Mouse (Mus musculus) layer of hippocampus, adult 18-20 months (tissue): ENCODE data around the gene Gm21188. TPM values are rescaled to one million over a fixed set of nuclear protein-coding genes. Genes with fewer than 3 reads are reported as not detected.
"Not testable (repeated sequence)": the region's sequence is repeated elsewhere in the genome, so short reads cannot be mapped to it uniquely, and the experiment has no call there.

Experiments
- DNase-seq, 2 experiments: peaks; one replicate each; pipeline ENCODE4 v3.0.0; 2022; ENCODE audit warnings: low spot score in 2 of 2
- long read RNA-seq: library from polyadenylated mRNA; stranded (forward); transcript quantifications from one replicate; pipeline ENCODE4 v2.0.0, GENCODE M21; 2021
- total RNA-seq, 2 experiments: library from RNA; stranded (reverse); gene quantifications; 2 replicates each; pipeline ENCODE4 v1.2.3; 2021

Gene Gm21188
- under 1 TPM in 1 of 2 experiments, not detected in 1; 0.40 TPM for total RNA-seq
- long read RNA-seq, partial matches to known transcripts, result 0 of 1 reads
- long read RNA-seq, other reads (novel, unspliced or antisense), result 1 of 1 reads

DNA sequence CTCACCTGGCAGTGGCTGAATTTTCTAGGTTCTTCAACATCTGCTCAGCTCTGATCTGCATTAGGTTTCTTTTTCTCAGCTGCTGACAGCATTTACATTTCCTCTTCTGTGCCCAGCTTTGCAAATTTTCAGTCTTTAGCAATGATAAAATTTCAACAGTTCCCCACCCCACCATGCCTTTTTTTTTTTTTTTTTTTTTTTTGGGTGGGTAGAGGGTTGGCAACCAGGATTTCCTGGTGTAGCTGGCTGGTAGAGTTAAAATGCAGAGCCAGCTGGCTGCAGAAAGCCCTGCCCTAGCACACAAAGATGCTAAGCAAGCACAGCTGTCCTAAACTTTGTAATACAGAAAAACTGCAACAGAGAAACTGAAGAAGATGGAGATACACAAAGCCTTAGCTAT is at the start of gene Gm21188:
Gene Gm21188, minus strand, starts transcription at position 110 of the 400 bp plus-strand sequence.
- DNase-seq, result not testable (repeated sequence)

DNA sequence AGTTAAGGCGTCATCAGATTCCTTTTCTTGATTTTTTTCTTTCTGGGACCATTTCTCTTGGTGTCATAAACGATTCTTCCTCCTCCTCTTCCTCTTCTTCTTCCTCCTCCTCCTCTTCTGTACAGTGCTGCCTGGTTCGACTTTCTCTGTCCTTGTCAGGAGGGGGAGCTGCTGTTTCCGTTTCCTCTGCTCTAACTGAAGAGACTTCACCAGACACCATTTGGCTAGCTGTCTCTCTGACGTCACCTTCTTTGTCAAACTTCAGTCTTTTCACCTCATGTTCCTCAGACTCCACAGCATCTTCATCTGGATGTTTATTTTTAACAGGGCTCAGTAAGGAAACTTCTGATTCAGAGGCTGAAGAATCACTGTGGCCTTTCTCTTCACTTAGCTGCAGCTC is 47.3 kb upstream of the Gm21188 start:
- not testable (repeated sequence) for DNase-seq

DNA sequence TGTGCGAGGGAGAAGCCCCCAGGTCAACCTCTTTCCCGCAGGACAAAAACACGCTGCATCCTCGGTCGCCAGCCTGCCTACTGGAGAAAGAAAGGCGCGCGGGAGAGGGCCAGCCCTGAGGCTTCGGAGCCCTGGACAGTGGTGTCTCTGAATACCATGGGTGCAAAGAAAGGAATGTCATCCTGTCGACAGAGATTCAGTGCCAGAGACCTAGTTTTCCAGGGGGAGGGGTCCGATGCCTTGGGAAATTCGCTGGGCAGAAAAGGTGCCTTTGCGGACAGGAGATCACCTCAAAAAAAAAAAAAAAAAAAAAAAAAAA is 44.9 kb upstream of the Gm21188 start:
- not testable (repeated sequence) for DNase-seq

GRCm38 (mm10) chr13:120096241-120096937 is 44.4 kb upstream of the Gm21188 start:
- DNase-seq, result not testable (repeated sequence)

GRCm38 (mm10) chr13:120092950-120093349 is 41.0 kb upstream of the Gm21188 start:
- not testable (repeated sequence) for DNase-seq

DNA sequence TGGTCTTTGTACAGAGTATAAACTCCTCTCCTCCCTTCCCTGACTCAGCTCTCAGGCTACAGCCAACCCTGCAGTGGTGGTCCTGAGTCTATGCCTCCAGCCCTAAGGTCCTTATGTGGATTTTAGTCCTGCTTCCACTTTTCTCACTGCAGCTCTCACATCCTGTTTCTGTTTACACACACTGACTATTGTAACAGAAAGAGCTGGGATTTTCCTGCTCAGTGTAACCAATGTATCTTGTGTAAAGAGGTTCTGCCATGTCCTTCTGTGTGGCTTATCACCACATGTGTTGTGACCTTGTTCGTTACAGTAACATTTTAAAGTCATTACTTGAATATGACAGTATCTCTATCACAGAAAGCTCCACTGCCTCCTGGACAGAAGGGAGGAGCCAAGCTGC is 27.6 kb upstream of the Gm21188 start:
- DNase-seq, result not testable (repeated sequence)

DNA sequence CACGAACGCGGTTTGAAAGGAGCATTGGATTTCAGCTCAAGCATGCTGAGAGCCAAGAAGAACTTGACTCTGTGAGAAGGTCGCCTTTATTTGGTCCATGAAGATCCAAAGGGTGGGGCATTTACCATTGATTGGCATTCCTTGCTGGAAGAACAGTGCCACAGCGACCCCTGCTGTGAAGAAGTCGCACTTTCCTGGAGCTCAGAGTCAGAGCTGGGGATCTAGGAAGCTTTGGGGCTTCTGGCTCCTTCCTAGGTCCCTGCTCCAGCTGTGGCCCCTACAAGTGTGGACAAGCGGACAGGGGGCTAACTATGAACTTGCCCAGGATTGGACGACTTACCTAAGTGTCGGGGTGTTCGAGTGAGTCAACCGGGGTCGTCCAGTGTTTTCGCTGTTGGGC is 18.9 kb upstream of the Gm21188 start:
- DNase-seq, result not testable (repeated sequence)

- not testable (repeated sequence) for DNase-seq
Observed at GRCm38 (mm10) chr13:120070012-120070598, 18.1 kb upstream of the Gm21188 start.

DNA sequence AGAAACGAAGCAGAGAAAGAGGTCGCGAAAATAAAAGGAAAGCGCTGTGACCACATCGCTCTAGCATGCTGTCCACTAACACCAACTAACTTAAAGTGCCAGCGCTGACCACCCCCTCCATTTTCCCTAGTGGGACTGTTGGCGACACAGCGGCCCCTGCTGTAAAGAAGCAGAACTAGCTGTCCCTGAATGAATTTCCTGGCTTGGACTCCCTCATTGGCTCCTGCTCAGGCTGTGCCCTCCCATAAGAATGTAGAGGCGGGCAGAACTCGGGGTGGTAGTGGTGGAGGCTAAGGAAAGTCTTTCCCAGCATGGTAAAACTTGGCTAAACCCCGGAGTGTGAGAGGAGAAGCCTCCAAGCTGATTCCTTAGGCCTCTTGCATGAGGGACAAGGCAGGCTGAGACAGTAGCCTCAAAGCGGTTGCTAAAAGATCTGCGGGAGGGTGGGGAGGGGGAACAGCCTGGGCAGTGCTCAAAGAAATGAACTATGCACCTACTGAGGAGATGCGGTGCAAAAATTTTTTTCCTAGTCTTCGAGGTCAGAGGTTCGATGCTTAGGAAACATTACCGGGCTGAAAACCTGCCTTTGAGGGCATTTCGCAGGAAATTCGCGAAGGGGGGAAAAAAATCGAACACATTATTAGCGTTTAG is 11.6 kb upstream of the Gm21188 start:
- DNase-seq, result not testable (repeated sequence)

DNA sequence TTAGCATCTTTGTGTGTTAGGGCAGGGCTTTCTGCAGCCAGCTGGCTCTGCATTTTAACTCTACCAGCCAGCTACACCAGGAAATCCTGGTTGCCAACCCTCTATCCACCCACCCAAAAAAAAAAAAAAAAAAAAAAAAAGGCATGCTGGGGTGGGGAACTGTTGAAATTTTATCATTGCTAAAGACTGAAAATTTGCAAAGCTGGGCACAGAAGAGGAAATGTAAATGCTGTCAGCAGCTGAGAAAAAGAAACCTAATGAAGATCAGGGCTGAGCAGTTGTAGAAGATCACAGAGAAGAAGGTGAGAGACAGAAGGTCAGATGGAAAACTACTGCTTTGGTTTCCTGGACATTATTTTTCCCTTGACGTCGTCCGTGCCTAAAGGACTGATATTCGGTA is 10.9 kb upstream of the Gm21188 start:
- not testable (repeated sequence) for DNase-seq

GRCm38 (mm10) chr13:120048608-120049007 is 3.4 kb downstream of the Gm21188 start:
- not testable (repeated sequence) for DNase-seq

- DNase-seq, result not testable (repeated sequence)
Observed at GRCm38 (mm10) chr13:120048186-120048585, 3.8 kb downstream of the Gm21188 start.

GRCm38 (mm10) chr13:120046422-120047209 is 5.4 kb downstream of the Gm21188 start:
- not testable (repeated sequence) for DNase-seq

DNA sequence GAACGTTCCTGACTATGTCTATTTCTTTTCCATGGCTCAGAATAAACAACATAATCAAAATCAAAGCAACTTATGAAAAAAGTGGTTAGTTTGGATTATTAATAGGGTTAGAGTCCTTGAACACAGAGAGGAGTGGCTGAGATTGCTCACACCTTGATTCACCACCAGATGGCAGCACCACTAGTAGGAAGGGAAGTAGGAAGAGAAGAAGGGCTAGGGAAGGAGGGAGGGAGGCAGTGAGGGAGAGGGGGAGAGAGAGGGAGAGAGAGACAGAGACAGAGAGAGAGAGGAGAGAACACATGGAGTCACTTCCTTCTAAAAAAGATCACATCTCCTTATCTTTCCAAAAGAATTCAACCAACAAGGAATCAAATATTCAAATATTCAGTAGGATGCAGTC is 10.8 kb downstream of the Gm21188 start:
- not testable (repeated sequence) for DNase-seq

- DNase-seq, result not testable (repeated sequence)
Observed at GRCm38 (mm10) chr13:120037881-120038280, 14.1 kb downstream of the Gm21188 start.

DNA sequence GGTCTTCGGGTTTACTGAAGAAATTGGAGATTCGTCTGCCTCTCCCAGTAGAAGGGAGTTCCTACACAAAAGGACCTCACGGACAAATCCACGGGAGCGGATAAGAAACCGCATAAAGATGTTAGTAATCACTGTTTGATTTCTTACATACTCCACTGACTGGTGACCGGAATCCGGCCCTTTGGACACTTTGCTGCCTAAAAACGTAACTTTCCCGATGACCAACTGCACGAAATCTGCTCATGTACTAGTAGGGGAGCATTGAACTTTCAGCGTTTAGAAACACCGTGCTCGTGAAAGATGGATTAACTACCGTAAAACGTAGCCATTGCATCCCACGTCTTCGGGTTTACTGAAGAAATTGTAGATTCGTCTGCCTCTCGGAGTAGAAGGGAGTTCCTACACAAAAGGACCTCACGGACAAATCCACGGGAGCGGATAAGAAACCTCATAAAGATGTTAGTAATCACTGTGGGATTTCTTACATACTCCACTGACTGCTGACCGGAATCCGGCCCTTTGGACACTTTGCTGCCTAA is 15.3 kb downstream of the Gm21188 start:
- DNase-seq, result not testable (repeated sequence)

DNA sequence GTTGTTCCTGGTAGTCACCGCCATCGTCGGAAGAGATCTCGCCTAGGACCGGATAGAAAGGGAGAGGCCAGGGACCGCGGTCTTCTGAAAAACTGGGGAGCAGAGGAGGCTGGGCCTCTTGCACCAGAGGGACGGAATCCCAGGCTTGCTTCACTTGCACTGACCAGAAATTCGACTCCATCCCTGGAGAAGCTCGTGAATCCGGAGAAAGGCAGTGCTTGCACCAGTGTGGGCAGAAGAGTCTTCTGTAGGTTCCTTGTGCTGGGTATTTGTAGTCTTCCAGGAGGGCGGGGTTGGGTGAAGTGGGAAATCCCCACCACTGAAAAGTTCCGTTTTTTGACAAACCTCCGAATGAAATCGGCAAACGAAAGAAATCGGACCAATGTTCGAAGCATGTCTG is 16.8 kb downstream of the Gm21188 start:
- peak in 1 of 2 experiments; percentile 13 for DNase-seq

- not testable (repeated sequence) for DNase-seq
Observed at GRCm38 (mm10) chr13:120034637-120035036, 17.4 kb downstream of the Gm21188 start.

DNA sequence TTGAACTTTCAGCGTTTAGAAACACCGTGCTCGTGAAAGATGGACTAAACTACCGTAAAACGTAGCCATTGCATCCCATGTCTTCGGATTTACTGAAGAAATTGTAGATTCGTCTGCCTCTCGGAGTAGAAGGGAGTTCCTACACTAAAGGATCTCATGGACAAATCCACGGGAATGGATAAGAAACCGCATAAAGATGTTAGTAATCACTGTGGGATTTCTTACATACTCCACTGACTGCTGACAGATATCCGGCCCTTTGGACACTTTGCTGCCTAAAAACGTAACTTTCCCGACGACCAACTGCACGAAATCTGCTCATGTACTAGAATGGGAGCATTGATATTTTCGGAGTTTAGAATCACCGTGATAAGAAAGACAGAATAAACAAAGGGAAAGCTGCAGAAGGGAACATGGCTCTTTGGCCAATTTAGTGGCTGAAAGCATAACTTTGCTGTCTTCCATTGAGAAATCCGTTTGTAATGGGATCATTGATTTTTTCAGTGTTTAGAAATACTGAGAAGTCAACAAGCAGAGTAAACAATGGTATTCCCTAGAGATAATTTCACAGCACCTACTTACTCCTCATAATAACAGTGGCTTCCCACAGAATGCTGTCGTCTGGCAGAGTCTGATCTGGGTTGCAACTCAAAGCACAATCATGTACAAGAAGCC is 18.3 kb downstream of the Gm21188 start:
- peak; percentile 7 to 41 for DNase-seq

DNA sequence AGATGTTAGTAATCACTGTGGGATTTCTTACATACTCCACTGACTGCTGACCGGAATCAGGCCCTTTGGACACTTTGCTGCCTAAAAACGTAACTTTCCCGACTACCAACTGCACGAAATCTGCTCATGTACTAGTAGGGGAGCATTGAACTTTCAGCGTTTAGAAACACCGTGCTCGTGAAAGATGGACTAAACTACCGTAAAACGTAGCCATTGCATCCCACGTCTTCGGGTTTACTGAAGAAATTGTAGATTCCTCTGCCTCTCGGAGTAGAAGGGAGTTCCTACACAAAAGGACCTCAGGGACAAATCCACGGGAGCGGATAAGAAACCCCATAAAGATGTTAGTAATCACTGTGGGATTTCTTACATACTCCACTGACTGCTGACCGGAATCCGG is 20.3 kb downstream of the Gm21188 start:
- peak in 1 of 2 experiments; percentile 30 for DNase-seq
